Mouse (Mus musculus): ENCODE measurements around the gene Nelfcd.

Gene Nelfcd

DNA sequence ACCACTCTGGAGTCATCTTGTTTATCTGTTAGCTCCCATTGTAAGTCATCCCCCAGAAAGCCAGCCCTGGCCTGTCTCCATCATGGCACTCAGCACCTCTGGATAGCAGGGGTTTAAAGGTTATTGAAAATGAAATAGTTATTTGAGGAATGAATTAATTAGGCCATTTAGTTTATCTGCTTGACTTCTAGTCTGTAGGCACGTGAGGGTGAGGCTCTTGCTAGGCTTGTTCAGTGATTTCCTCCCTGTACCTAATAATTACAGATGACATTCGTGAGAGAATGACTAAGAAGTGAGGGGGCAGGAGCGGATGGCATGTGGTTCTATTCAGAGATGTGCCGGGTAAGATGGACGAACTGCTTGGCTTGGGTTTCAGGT, 57.9 kb downstream of the Nelfcd start:
- no peak for DNase-seq (ENCODE audit: low read depth, low spot score)
